Mouse (Mus musculus) liver, embryonic 13.5 days (tissue): ENCODE measurements at regions not wholly inside any gene's neighbourhood (a gene's known extent, or its start where the extent isn't known, plus 50 kb on each side); places are given as distances from the start of the nearest gene placed in this dataset.

Experiments
- ATAC-seq: fragments of 200-750 bp; cut with Nextera tagmentation; 2 replicates; pipeline ENCODE4 v1.8.0; 2017; ENCODE audit warnings: low read depth, mild to moderate bottlenecking, moderate number of reproducible peaks, moderate library complexity
- DNase-seq: peaks from one replicate; pipeline ENCODE4 v3.0.0; 2022
- H3K27ac ChIP-seq: fragments of 300-500 bp; sonication (generic); 2 replicates; pipeline ENCODE4 v1.5.1; 2015; ENCODE audit warnings: moderate library complexity, mild to moderate bottlenecking, inconsistent platforms
- H3K27me3 ChIP-seq: fragments of 300-500 bp; sonication (generic); 2 replicates; pipeline ENCODE4 v1.6.1; 2015; ENCODE audit warnings: mild to moderate bottlenecking, inconsistent platforms
- H3K36me3 ChIP-seq: fragments of 300-500 bp; sonication (generic); 2 replicates; pipeline ENCODE4 v1.6.1; 2015; ENCODE audit warnings: mild to moderate bottlenecking, inconsistent platforms
- H3K4me1 ChIP-seq: fragments of 300-500 bp; sonication (generic); replicated peaks from 2 replicates; pipeline ENCODE4 v1.6.1; 2015; ENCODE audit warnings: inconsistent platforms
- H3K4me2 ChIP-seq: fragments of 300-500 bp; sonication (generic); 2 replicates; pipeline ENCODE4 v1.6.1; 2015; ENCODE audit warnings: inconsistent platforms, mild to moderate bottlenecking, moderate library complexity
- H3K4me3 ChIP-seq: fragments of 300-500 bp; sonication (generic); replicated peaks from 2 replicates; pipeline ENCODE4 v1.5.1; 2015; ENCODE audit warnings: mild to moderate bottlenecking, inconsistent platforms
- H3K9ac ChIP-seq: fragments of 300-500 bp; sonication (generic); 2 replicates; pipeline ENCODE4 v1.6.1; 2015; ENCODE audit warnings: mild to moderate bottlenecking, inconsistent platforms
- H3K9me3 ChIP-seq: fragments of 300-500 bp; sonication (generic); replicated peaks from 2 replicates; pipeline ENCODE4 v1.6.1; 2016; ENCODE audit warnings: inconsistent platforms
- WGBS: fragments of 180-500 bp; shearing (Covaris S2); methylation state at CpG from one replicate; pipeline ENCODE4 v1.1.7; 2015; ENCODE audit not compliant: insufficient replicate concordance; 5-methylcytosine and 5-hydroxymethylcytosine counted together

- Histone ChIP-seq H3K9me3 (no peaks in the 10 kb centered on the region), H3K4me3 (no peak overlapping the region), H3K4me1 (no peaks in the 10 kb centered on the region), H3K9ac (no peak overlapping the region), H3K4me2 (no peak overlapping the region), H3K27me3 (no peaks in the 10 kb centered on the region), H3K27ac (no peak overlapping the region), H3K36me3 (no peaks in the 10 kb centered on the region)
- WGBS = 24% methylated on average over 3 of the region's 3 CpGs
- DNase-seq = no peak
- ATAC-seq = no peak
These were observed 370.5 kb upstream of the Gm6657 start for GRCm38 (mm10) chr12:77823381-77824030.

GRCm38 (mm10) chr12:77833411-77834169, 360.5 kb upstream of the Gm6657 start:
- no peak for DNase-seq

GRCm38 (mm10) chr12:77834891-77835290, 359.2 kb upstream of the Gm6657 start:
- no peak overlapping the region for H3K9ac ChIP-seq
- H3K36me3 ChIP-seq = no peaks in the 10 kb centered on the region
- H3K4me1 ChIP-seq = no peaks in the 10 kb centered on the region
- H3K4me2 ChIP-seq = no peak overlapping the region
- H3K4me3 ChIP-seq = no peak overlapping the region
- no peaks in the 10 kb centered on the region for H3K27me3 ChIP-seq
- 71% methylated on average over 1 of the region's 1 CpGs for WGBS
- ATAC-seq (no peak), DNase-seq (no peak)
- no peaks in the 10 kb centered on the region for H3K9me3 ChIP-seq
- H3K27ac ChIP-seq = no peak overlapping the region

More at GRCm38 (mm10) chr12:77833411-77834169, 360.5 kb upstream of the Gm6657 start:
- no peak overlapping the region for H3K4me3 ChIP-seq
- ATAC-seq = no peak
- no peaks in the 10 kb centered on the region for H3K27me3 ChIP-seq
- H3K9me3 ChIP-seq = no peaks in the 10 kb centered on the region
- no peak overlapping the region for H3K9ac ChIP-seq
- H3K27ac ChIP-seq = no peak overlapping the region
- no peaks in the 10 kb centered on the region for H3K4me1 ChIP-seq
- H3K4me2 ChIP-seq = no peak overlapping the region
- no peaks in the 10 kb centered on the region for H3K36me3 ChIP-seq
- 79% methylated on average over 9 of the region's 9 CpGs for WGBS

GRCm38 (mm10) chr12:77836231-77836630, 357.8 kb upstream of the Gm6657 start:
- no peaks in the 10 kb centered on the region for H3K4me1 ChIP-seq
- H3K27me3 ChIP-seq = no peaks in the 10 kb centered on the region
- no peak for DNase-seq
- no peaks in the 10 kb centered on the region for H3K9me3 ChIP-seq
- no peak overlapping the region for H3K27ac ChIP-seq
- no peak overlapping the region for H3K4me2 ChIP-seq
- no peak overlapping the region for H3K9ac ChIP-seq
- H3K36me3 ChIP-seq = no peaks in the 10 kb centered on the region
- ATAC-seq = no peak
- WGBS = 60% methylated on average over 2 of the region's 2 CpGs
- H3K4me3 ChIP-seq = no peak overlapping the region

- no peaks in the 10 kb centered on the region for H3K4me1 ChIP-seq
- no peak for DNase-seq
- no peak overlapping the region for H3K4me2 ChIP-seq
- ATAC-seq = no peak
- H3K36me3 ChIP-seq = no peaks in the 10 kb centered on the region
- H3K4me3 ChIP-seq = no peak overlapping the region
- H3K27ac ChIP-seq = no peak overlapping the region
- no peaks in the 10 kb centered on the region for H3K9me3 ChIP-seq
- WGBS = 68% methylated on average over 7 of the region's 7 CpGs
- no peak overlapping the region for H3K9ac ChIP-seq
- no peaks in the 10 kb centered on the region for H3K27me3 ChIP-seq
These were observed 352.1 kb upstream of the Gm6657 start for GRCm38 (mm10) chr12:77841844-77842415.

- DNase-seq (no peak), ATAC-seq (no peak)
- WGBS = 39% methylated on average over 9 of the region's 9 CpGs
- no peaks in the 10 kb centered on the region for H3K27me3 ChIP-seq
- no peak overlapping the region for H3K4me3 ChIP-seq
- no peaks in the 10 kb centered on the region for H3K4me1 ChIP-seq
- no peak overlapping the region for H3K9ac ChIP-seq
- H3K27ac ChIP-seq = no peak overlapping the region
- no peak overlapping the region for H3K4me2 ChIP-seq
- no peaks in the 10 kb centered on the region for H3K9me3 ChIP-seq
- no peaks in the 10 kb centered on the region for H3K36me3 ChIP-seq
These were observed 341.2 kb upstream of the Gm6657 start for GRCm38 (mm10) chr12:77852595-77853577.

- WGBS = 70% methylated on average over 15 of the region's 15 CpGs
- Histone ChIP-seq H3K27ac (no peak overlapping the region), H3K4me2 (no peak overlapping the region), H3K4me1 (no peaks in the 10 kb centered on the region), H3K27me3 (no peaks in the 10 kb centered on the region), H3K4me3 (no peak overlapping the region), H3K36me3 (no peaks in the 10 kb centered on the region), H3K9ac (no peak overlapping the region), H3K9me3 (no peaks in the 10 kb centered on the region)
- no peak for ATAC-seq
- DNase-seq = no peak
These were observed 339.6 kb upstream of the Gm6657 start for GRCm38 (mm10) chr12:77854281-77855075.

- Histone ChIP-seq H3K27me3 (no peaks in the 10 kb centered on the region), H3K9me3 (no peaks in the 10 kb centered on the region), H3K4me2 (no peak overlapping the region), H3K9ac (no peak overlapping the region), H3K27ac (no peak overlapping the region), H3K4me3 (no peak overlapping the region), H3K4me1 (no peaks in the 10 kb centered on the region), H3K36me3 (no peaks in the 10 kb centered on the region)
- DNase-seq (no peak), ATAC-seq (no peak)
- 74% methylated on average over 12 of the region's 12 CpGs for WGBS
These were observed 338.2 kb upstream of the Gm6657 start for GRCm38 (mm10) chr12:77855796-77856195.

- Histone ChIP-seq H3K4me1 (no peaks in the 10 kb centered on the region), H3K27ac (no peak overlapping the region), H3K9ac (no peak overlapping the region), H3K27me3 (no peaks in the 10 kb centered on the region), H3K4me3 (no peak overlapping the region), H3K4me2 (no peak overlapping the region), H3K36me3 (no peaks in the 10 kb centered on the region), H3K9me3 (no peaks in the 10 kb centered on the region)
- WGBS = 58% methylated on average over 4 of the region's 4 CpGs
- ATAC-seq (no peak), DNase-seq (no peak)
These were observed 336.8 kb upstream of the Gm6657 start for GRCm38 (mm10) chr12:77857281-77857680.

- no peak for DNase-seq
- no peaks in the 10 kb centered on the region for H3K9me3 ChIP-seq
- no peaks in the 10 kb centered on the region for H3K4me1 ChIP-seq
- H3K27me3 ChIP-seq = no peaks in the 10 kb centered on the region
- no peak overlapping the region for H3K4me3 ChIP-seq
- no peak overlapping the region for H3K9ac ChIP-seq
- no peaks in the 10 kb centered on the region for H3K36me3 ChIP-seq
- no peak for ATAC-seq
- H3K4me2 ChIP-seq = no peak overlapping the region
- 64% methylated on average over 13 of the region's 13 CpGs for WGBS
- no peak overlapping the region for H3K27ac ChIP-seq
These were observed 333.1 kb upstream of the Gm6657 start for GRCm38 (mm10) chr12:77860769-77861557.
